Mouse (Mus musculus): ENCODE measurements at regions not wholly inside any gene's neighbourhood (a gene's known extent, or its start where the extent isn't known, plus 50 kb on each side); places are given as distances from the start of the nearest gene placed in this dataset.

GRCm38 (mm10) chr13:31503832-31504231 lies 52.1 kb upstream of the Foxq1 start:
- no peak for TF ChIP-seq GATA1 (IDR thresholded peaks at IDR 0.05; ENCODE audit: borderline replicate concordance, low read length)
- no peak for TF ChIP-seq FLI1 (IDR thresholded peaks at IDR 0.05; ENCODE audit: low read length)
